Mouse (Mus musculus): ENCODE measurements around the gene Phf19. TPM values are rescaled to one million over a fixed set of nuclear protein-coding genes. Genes with fewer than 3 reads are reported as not detected.
A peak's percentile ranks its signal among the peaks of the same experiment; 100 is the strongest.

The Phf19 gene
- polyA plus RNA-seq, 1 experiment from 2014 or later = 0.32 TPM

DNA sequence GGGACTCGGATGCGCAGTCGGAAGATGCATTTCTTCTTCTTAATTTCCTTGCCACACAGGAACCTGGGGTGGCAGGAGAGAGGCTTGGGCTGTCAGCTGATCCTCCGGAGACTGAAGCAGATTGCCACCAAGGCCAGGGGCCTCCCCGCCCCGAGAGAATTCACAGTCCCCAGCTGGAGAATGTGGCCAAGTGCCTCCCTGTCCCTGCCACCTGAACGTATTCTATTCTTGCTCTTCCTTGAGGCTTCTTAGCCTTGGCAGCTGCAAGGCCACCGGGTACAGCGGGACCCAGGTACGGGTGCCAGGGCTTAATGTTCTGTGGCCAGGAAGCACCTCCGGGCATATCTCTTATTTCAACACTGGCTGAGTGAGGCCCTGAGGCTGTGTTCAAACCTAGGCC lies 14.1 kb downstream of the Phf19 start:
- DNase-seq (ENCODE audit: low spot score) (no peak), ATAC-seq (ENCODE audit: insufficient number of reproducible peaks, low FRiP score, low TSS enrichment, low read depth) (no peak)
- Histone ChIP-seq H3K9me3 (ENCODE audit: control insufficient read depth, low read length) (no peaks in the 10 kb centered on the region), H3K36me3 (ENCODE audit: control insufficient read depth, insufficient read depth, low read length) (no peaks in the 10 kb centered on the region), H3K27ac (replicated peaks; ENCODE audit: low read depth, low read length) (no peak overlapping the region), H3K9ac (ENCODE audit: low read length) (no peak overlapping the region), H3K4me1 (ENCODE audit: control insufficient read depth, insufficient read depth, low read length) (0 out of 2 replicates have a peak, but pooled peaks cover 4% of the 10 kb centered on the region), H3K4me2 (ENCODE audit: low read depth, severe bottlenecking) (no peak overlapping the region), H3K27me3 (ENCODE audit: control insufficient read depth, insufficient read depth, low read length) (0 out of 2 replicates have a peak, but pooled peaks cover 2% of the 10 kb centered on the region), H3K4me3 (ENCODE audit: low read depth, low read length) (no peak overlapping the region)
- 81% methylated on average over 11 of the region's 11 CpGs for WGBS

DNA sequence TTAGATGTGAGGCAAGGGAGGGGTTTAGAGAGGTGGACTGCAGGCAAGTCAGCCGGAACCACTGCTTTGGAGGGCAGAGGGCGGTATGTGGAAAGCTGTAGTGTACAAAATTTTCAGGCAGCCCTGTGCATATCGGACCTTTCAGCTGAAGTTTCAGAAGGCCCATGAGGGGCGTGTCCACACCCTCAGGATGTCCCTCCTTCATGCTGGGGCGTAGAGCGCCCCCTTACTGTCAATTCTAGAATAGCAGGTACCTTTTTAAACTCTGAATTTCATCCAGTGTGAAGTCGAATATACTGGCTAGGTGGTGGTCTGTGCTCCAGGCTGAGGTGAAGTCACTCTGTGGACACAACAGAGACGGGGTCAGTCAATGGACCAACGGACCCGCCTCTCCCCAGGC lies 16.0 kb downstream of the Phf19 start:
- DNase-seq (ENCODE audit: low spot score) = peak; percentile 30

DNA sequence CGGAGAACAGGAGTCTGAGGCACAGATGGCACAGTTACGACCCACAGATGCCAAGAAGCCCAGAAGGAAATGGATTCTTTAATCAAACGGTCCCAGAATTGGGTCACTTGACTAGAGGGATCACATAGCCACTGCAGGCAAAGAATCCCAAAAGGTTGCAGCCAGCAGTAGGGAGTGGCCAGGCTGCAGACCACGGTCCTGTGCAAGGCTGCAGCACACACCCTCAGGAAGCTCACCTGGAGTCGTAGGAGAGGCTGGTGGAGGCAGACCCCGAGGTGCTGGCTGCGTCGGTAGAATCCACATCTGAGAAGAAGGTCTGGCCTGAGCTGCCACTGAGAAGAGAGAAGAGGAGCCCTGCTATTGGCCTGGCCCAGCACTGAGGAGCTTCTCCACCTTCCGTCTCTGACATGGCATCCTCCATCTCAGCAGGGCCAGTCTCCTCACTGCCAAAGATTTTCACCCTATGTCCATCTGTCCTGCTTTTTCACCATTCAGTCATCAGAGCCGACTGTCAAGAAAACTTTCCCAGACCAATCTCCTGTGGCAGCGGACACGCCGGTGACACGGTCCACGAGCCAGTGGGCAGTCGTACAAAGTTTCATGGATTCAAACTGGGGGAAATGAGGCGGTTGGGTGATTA lies 16.9 kb downstream of the Phf19 start:
- Histone ChIP-seq H3K36me3 (ENCODE audit: control insufficient read depth, insufficient read depth, low read length) (no peaks in the 10 kb centered on the region), H3K4me3 (ENCODE audit: low read depth, low read length) (no peak overlapping the region), H3K9ac (ENCODE audit: low read length) (no peak overlapping the region), H3K4me2 (ENCODE audit: low read depth, severe bottlenecking) (no peak overlapping the region), H3K4me1 (ENCODE audit: control insufficient read depth, insufficient read depth, low read length) (no peaks in the 10 kb centered on the region), H3K27me3 (ENCODE audit: control insufficient read depth, insufficient read depth, low read length) (0 out of 2 replicates have a peak, but pooled peaks cover 2% of the 10 kb centered on the region), H3K27ac (replicated peaks; ENCODE audit: low read depth, low read length) (no peak overlapping the region), H3K9me3 (ENCODE audit: control insufficient read depth, low read length) (no peaks in the 10 kb centered on the region)
- ATAC-seq (ENCODE audit: insufficient number of reproducible peaks, low FRiP score, low TSS enrichment, low read depth) (no peak), DNase-seq (ENCODE audit: low spot score) (no peak)
- 77% methylated on average over 17 of the region's 17 CpGs for WGBS

More for the DNA sequence above, 16.0 kb downstream of the Phf19 start:
- Histone ChIP-seq H3K4me1 (ENCODE audit: control insufficient read depth, insufficient read depth, low read length) (no peaks in the 10 kb centered on the region), H3K4me3 (ENCODE audit: low read depth, low read length) (no peak overlapping the region), H3K9me3 (ENCODE audit: control insufficient read depth, low read length) (no peaks in the 10 kb centered on the region), H3K4me2 (ENCODE audit: low read depth, severe bottlenecking) (no peak overlapping the region), H3K9ac (ENCODE audit: low read length) (no peak overlapping the region), H3K27me3 (ENCODE audit: control insufficient read depth, insufficient read depth, low read length) (0 out of 2 replicates have a peak, but pooled peaks cover 2% of the 10 kb centered on the region), H3K27ac (replicated peaks; ENCODE audit: low read depth, low read length) (no peak overlapping the region), H3K36me3 (ENCODE audit: control insufficient read depth, insufficient read depth, low read length) (no peaks in the 10 kb centered on the region)
- 27% methylated on average over 10 of the region's 10 CpGs for WGBS
- ATAC-seq (ENCODE audit: insufficient number of reproducible peaks, low FRiP score, low TSS enrichment, low read depth) = no peak

DNA sequence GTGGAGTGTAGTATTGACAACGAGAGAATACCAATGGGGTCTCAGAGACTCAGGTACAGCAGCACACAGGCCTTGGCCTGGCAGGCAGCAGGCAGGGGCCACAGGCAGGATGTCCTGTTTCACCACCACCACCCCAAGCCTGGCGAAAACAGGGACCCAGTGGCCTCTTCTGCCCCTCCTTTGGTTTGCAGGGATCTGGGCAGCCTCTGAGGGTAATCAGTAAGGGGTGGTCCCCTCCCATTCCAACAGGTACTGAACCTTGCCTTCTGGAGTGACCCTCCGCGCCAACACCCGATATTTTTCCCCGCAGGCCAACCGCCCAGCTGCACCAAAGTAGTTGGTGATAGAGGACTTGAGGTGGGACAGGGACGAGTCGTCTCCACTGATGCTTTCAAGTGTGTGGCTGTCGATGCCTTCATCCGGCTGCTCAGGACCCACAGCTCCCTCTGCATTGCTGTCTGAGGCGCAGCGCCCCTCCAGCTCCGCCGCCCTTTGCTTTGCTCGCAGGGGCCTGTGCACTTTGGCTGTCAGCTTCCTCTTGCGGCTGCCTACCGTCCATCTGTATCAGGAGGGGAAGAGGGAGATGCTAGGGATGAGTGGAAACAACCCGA lies 18.2 kb downstream of the Phf19 start:
- no peak for ATAC-seq (ENCODE audit: insufficient number of reproducible peaks, low FRiP score, low TSS enrichment, low read depth)
- WGBS = 78% methylated on average over 19 of the region's 19 CpGs
- no peaks in the 10 kb centered on the region for H3K4me1 ChIP-seq (ENCODE audit: control insufficient read depth, insufficient read depth, low read length)

DNA sequence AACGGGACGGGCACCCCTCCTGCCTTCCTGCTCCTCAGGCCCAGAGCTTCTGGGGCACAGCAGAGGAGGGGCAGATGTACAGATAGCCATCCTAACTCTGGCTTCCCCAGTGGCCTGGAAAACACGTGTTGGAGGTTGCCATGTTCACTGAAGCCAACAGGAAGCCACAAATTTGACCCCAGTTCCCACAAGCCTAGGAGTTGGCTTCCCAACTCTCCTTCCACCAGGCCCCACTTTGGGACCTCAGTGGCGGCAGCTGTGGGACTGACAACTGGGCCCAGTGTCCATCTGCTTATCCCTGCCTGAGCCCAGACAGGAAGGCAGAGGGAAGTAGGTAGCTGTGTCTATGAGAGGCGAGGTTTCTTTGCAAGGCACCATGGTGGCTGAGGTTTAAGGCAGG lies 19.9 kb downstream of the Phf19 start:
- Histone ChIP-seq H3K4me1 (ENCODE audit: control insufficient read depth, insufficient read depth, low read length) (no peaks in the 10 kb centered on the region), H3K27ac (replicated peaks; ENCODE audit: low read depth, low read length) (no peak overlapping the region), H3K4me3 (ENCODE audit: low read depth, low read length) (no peak overlapping the region), H3K4me2 (ENCODE audit: low read depth, severe bottlenecking) (no peak overlapping the region), H3K36me3 (ENCODE audit: control insufficient read depth, insufficient read depth, low read length) (no peaks in the 10 kb centered on the region), H3K9me3 (ENCODE audit: control insufficient read depth, low read length) (no peaks in the 10 kb centered on the region), H3K27me3 (ENCODE audit: control insufficient read depth, insufficient read depth, low read length) (0 out of 2 replicates have a peak, but pooled peaks cover 2% of the 10 kb centered on the region), H3K9ac (ENCODE audit: low read length) (no peak overlapping the region)
- DNase-seq (ENCODE audit: low spot score) (no peak), ATAC-seq (ENCODE audit: insufficient number of reproducible peaks, low FRiP score, low TSS enrichment, low read depth) (no peak)
- 77% methylated on average over 5 of the region's 5 CpGs for WGBS

More for the DNA sequence above, 18.2 kb downstream of the Phf19 start:
- no peaks in the 10 kb centered on the region for H3K36me3 ChIP-seq (ENCODE audit: control insufficient read depth, insufficient read depth, low read length)
- 0 out of 2 replicates have a peak, but pooled peaks cover 2% of the 10 kb centered on the region for H3K27me3 ChIP-seq (ENCODE audit: control insufficient read depth, insufficient read depth, low read length)
- no peak for DNase-seq (ENCODE audit: low spot score)
- H3K9me3 ChIP-seq (ENCODE audit: control insufficient read depth, low read length) = no peaks in the 10 kb centered on the region
- H3K27ac ChIP-seq (replicated peaks; ENCODE audit: low read depth, low read length) = no peak overlapping the region
- H3K4me2 ChIP-seq (ENCODE audit: low read depth, severe bottlenecking) = no peak overlapping the region
- no peak overlapping the region for H3K9ac ChIP-seq (ENCODE audit: low read length)
- H3K4me3 ChIP-seq (ENCODE audit: low read depth, low read length) = no peak overlapping the region

DNA sequence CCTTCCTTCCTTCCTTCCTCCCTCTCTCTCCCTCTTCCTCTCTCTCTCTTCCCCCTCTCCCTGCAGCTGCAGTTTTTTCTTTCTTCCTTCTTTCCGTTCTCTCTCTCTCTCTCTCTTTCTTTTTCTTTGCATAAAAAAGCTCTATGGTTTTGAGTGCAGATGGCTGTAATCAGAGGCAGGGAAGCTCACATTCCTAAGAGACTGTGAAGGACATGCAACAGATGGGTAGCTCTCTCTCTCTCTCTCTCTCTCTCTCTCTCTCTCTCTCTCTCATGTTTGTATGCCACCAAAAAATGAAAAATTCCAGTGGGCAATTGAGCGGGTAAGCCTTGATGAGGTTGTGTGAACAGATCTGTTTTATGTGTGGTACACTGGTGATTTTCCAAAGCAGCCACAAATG lies 29.6 kb downstream of the Phf19 start:
- no peaks in the 10 kb centered on the region for H3K27me3 ChIP-seq (ENCODE audit: control insufficient read depth, insufficient read depth, low read length)
- WGBS = 82% methylated on average over 2 of the region's 2 CpGs
- ATAC-seq (ENCODE audit: insufficient number of reproducible peaks, low FRiP score, low TSS enrichment, low read depth) = no peak

DNA sequence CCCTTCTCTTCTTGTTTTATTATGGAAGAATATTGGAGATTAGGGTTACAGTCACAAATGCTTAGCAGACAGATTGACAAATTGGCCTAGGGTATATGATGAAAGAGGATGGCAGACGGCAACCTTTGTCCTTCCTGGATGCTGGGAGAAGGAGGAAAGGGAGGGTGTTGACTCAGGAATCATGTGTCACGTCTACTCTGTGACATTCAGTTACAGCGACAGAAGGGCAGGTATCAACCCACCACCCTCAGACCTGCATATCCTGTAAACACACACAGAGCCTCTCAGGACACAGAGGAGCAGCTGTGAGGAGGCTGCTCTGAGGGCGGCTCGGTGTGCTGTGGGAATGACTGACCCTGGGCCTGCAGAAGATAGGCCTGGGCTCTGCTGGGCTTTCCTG lies 30.6 kb downstream of the Phf19 start:
- Histone ChIP-seq H3K27ac (replicated peaks; ENCODE audit: low read depth, low read length) (no peak overlapping the region), H3K9me3 (ENCODE audit: control insufficient read depth, low read length) (no peaks in the 10 kb centered on the region), H3K36me3 (ENCODE audit: control insufficient read depth, insufficient read depth, low read length) (no peaks in the 10 kb centered on the region; the same call in 1 of the 2 replicates), H3K9ac (ENCODE audit: low read length) (no peak overlapping the region), H3K4me2 (ENCODE audit: low read depth, severe bottlenecking) (no peak overlapping the region), H3K27me3 (ENCODE audit: control insufficient read depth, insufficient read depth, low read length) (no peaks in the 10 kb centered on the region), H3K4me1 (ENCODE audit: control insufficient read depth, insufficient read depth, low read length) (no peaks in the 10 kb centered on the region), H3K4me3 (ENCODE audit: low read depth, low read length) (no peak overlapping the region)
- WGBS = 51% methylated on average over 5 of the region's 5 CpGs
- no peak for ATAC-seq (ENCODE audit: insufficient number of reproducible peaks, low FRiP score, low TSS enrichment, low read depth)
- DNase-seq (ENCODE audit: low spot score) = no peak

More for the DNA sequence above, 29.6 kb downstream of the Phf19 start:
- no peak overlapping the region for H3K27ac ChIP-seq (replicated peaks; ENCODE audit: low read depth, low read length)
- no peaks in the 10 kb centered on the region; the same call in 1 of the 2 replicates for H3K36me3 ChIP-seq (ENCODE audit: control insufficient read depth, insufficient read depth, low read length)
- H3K4me2 ChIP-seq (ENCODE audit: low read depth, severe bottlenecking) = no peak overlapping the region
- H3K9ac ChIP-seq (ENCODE audit: low read length) = no peak overlapping the region
- H3K9me3 ChIP-seq (ENCODE audit: control insufficient read depth, low read length) = no peaks in the 10 kb centered on the region
- no peak overlapping the region for H3K4me3 ChIP-seq (ENCODE audit: low read depth, low read length)
- H3K4me1 ChIP-seq (ENCODE audit: control insufficient read depth, insufficient read depth, low read length) = no peaks in the 10 kb centered on the region
- no peak for DNase-seq (ENCODE audit: low spot score)

DNA sequence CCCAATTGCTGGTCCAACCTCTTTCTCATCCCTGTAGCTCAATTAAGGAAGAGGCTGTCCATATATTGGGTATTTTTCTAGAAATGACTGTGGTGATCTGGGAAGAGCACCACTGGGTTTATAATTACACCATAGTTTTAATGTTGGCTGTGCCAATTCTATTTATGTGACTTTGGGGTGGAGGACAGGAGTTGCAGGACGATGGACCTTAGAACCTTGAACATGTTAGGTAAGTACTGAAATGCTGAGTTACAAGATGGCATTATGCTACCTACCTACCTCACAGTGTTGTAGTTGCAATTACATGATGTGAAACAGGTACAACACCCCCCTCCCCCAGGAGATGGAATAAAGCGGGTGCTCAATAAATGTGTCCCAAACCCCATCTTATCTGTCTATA lies 31.1 kb downstream of the Phf19 start:
- no peak overlapping the region for H3K27ac ChIP-seq (replicated peaks; ENCODE audit: low read depth, low read length)
- no peak overlapping the region for H3K4me2 ChIP-seq (ENCODE audit: low read depth, severe bottlenecking)
- H3K36me3 ChIP-seq (ENCODE audit: control insufficient read depth, insufficient read depth, low read length) = no peaks in the 10 kb centered on the region
- no peak overlapping the region for H3K4me3 ChIP-seq (ENCODE audit: low read depth, low read length)
- ATAC-seq (ENCODE audit: insufficient number of reproducible peaks, low FRiP score, low TSS enrichment, low read depth) (no peak), DNase-seq (ENCODE audit: low spot score) (no peak)
- H3K4me1 ChIP-seq (ENCODE audit: control insufficient read depth, insufficient read depth, low read length) = no peaks in the 10 kb centered on the region
- no peaks in the 10 kb centered on the region for H3K9me3 ChIP-seq (ENCODE audit: control insufficient read depth, low read length)
- 93% methylated on average over 2 of the region's 2 CpGs for WGBS
- H3K27me3 ChIP-seq (ENCODE audit: control insufficient read depth, insufficient read depth, low read length) = no peaks in the 10 kb centered on the region
- no peak overlapping the region for H3K9ac ChIP-seq (ENCODE audit: low read length)
